Mouse (Mus musculus) hindbrain, embryonic 11.5 days (tissue): ENCODE measurements at regions not wholly inside any gene's neighbourhood (a gene's known extent, or its start where the extent isn't known, plus 50 kb on each side); places are given as distances from the start of the nearest gene placed in this dataset.

Source experiments
- ATAC-seq: fragments of 200-750 bp; cut with Nextera tagmentation; 2 replicates; pipeline ENCODE4 v1.8.0; 2017; ENCODE audit warnings: mild to moderate bottlenecking, moderate TSS enrichment, moderate library complexity; ENCODE audit not compliant: low FRiP score
- DNase-seq: peaks from one replicate; pipeline ENCODE4 v3.0.0-alpha.2; 2015; ENCODE audit warnings: low spot score
- H3K27ac ChIP-seq: fragments of 300-500 bp; sonication (generic); 2 replicates; pipeline ENCODE4 v1.5.1; 2014; ENCODE audit warnings: mild to moderate bottlenecking, low read depth, low read length
- H3K27me3 ChIP-seq: fragments of 300-500 bp; sonication (generic); 2 replicates; pipeline ENCODE4 v1.6.1; 2014; ENCODE audit warnings: mild to moderate bottlenecking, low read length, moderate library complexity, mixed read lengths; ENCODE audit not compliant: control insufficient read depth, insufficient read depth
- H3K36me3 ChIP-seq: fragments of 300-500 bp; sonication (generic); 2 replicates; pipeline ENCODE4 v1.6.1; 2014; ENCODE audit warnings: mild to moderate bottlenecking, low read length, moderate library complexity, mixed read lengths; ENCODE audit not compliant: control insufficient read depth, insufficient read depth
- H3K4me1 ChIP-seq: fragments of 300-500 bp; sonication (generic); replicated peaks from 2 replicates; pipeline ENCODE4 v1.6.1; 2014; ENCODE audit warnings: low read length, mixed read lengths; ENCODE audit not compliant: control insufficient read depth, insufficient read depth
- H3K4me2 ChIP-seq: fragments of 300-500 bp; sonication (generic); replicated peaks from 2 replicates; pipeline ENCODE4 v1.6.1; 2014; ENCODE audit warnings: mild to moderate bottlenecking, low read depth, low read length
- H3K4me3 ChIP-seq: fragments of 300-500 bp; sonication (generic); 2 replicates; pipeline ENCODE4 v1.5.1; 2014; ENCODE audit warnings: low read depth, low read length
- H3K9ac ChIP-seq: fragments of 300-500 bp; sonication (generic); 2 replicates; pipeline ENCODE4 v1.6.1; 2014; ENCODE audit warnings: low read depth, low read length
- H3K9me3 ChIP-seq: fragments of 300-500 bp; sonication (generic); 2 replicates; pipeline ENCODE4 v1.6.1; 2016; ENCODE audit warnings: low read length; ENCODE audit not compliant: control insufficient read depth

DNA sequence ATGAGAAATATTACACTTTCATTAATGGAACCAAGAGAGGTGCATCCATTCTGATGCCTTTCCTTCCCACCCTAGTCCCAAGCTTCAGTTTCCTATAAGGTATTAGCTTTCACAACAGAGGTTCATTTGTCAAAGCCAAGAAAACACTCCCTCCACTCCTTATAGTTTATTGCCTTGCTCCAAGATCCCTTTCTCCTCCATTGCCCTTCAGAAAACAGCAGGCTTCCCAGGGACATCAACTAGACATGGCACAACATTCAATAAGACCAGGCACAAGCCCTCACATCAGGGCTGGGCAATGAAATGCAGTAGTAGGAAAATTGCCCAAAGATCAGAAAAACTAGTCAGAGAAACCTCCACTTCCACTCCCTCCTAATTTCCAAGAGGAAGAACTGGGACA lies 960.3 kb downstream of the Pcdh17 start:
- H3K27me3 ChIP-seq: no peaks in the 10 kb centered on the region
- no peak for ATAC-seq
- H3K9ac ChIP-seq: no peak overlapping the region
- H3K4me2 ChIP-seq: no peak overlapping the region
- H3K36me3 ChIP-seq: no peaks in the 10 kb centered on the region
- H3K27ac ChIP-seq: no peak overlapping the region
- no peak overlapping the region for H3K4me3 ChIP-seq
- no peaks in the 10 kb centered on the region for H3K4me1 ChIP-seq
- no peaks in the 10 kb centered on the region for H3K9me3 ChIP-seq
- DNase-seq: no peak
